Mouse (Mus musculus) midbrain, embryonic 12.5 days (tissue): ENCODE data around the gene Ciita. TPM values are rescaled to one million over a fixed set of nuclear protein-coding genes. Genes with fewer than 3 reads are reported as not detected.

Experiments used
- ATAC-seq: fragments of 200-750 bp; cut with Nextera tagmentation; 2 replicates; pipeline ENCODE4 v1.8.0; 2017; ENCODE audit warnings: low read depth, moderate TSS enrichment, moderate library complexity; ENCODE audit not compliant: low FRiP score
- H3K27ac ChIP-seq: fragments of 300-500 bp; sonication (generic); replicated peaks from 2 replicates; pipeline ENCODE4 v1.5.1; 2016; ENCODE audit warnings: mild to moderate bottlenecking
- H3K27me3 ChIP-seq: fragments of 300-500 bp; sonication (generic); 2 replicates; pipeline ENCODE4 v1.6.1; 2016; ENCODE audit warnings: mild to moderate bottlenecking
- H3K36me3 ChIP-seq: fragments of 300-500 bp; sonication (generic); 2 replicates; pipeline ENCODE4 v1.6.1; 2016
- H3K4me1 ChIP-seq: fragments of 300-500 bp; sonication (generic); 2 replicates; pipeline ENCODE4 v1.6.1; 2016
- H3K4me2 ChIP-seq: fragments of 300-500 bp; sonication (generic); replicated peaks from 2 replicates; pipeline ENCODE4 v1.6.1; 2016; ENCODE audit warnings: mild to moderate bottlenecking, moderate library complexity
- H3K4me3 ChIP-seq: fragments of 300-500 bp; sonication (generic); 2 replicates; pipeline ENCODE4 v1.5.1; 2016; ENCODE audit warnings: mild to moderate bottlenecking
- H3K9ac ChIP-seq: fragments of 300-500 bp; sonication (generic); replicated peaks from 2 replicates; pipeline ENCODE4 v1.6.1; 2016; ENCODE audit warnings: mild to moderate bottlenecking, moderate library complexity
- H3K9me3 ChIP-seq: fragments of 300-500 bp; sonication (generic); 2 replicates; pipeline ENCODE4 v1.6.1; 2016; ENCODE audit warnings: mild to moderate bottlenecking
- WGBS: fragments of 180-500 bp; shearing (Covaris S2); methylation state at CpG from one replicate; pipeline ENCODE4 v1.1.7; 2016; 5-methylcytosine and 5-hydroxymethylcytosine counted together
- polyA plus RNA-seq: library from polyadenylated mRNA; unstranded; fragments of >200 nt; fragmentation: Nextera tagmentation; extraction: Ambion mirVana; gene quantifications from 2 replicates; pipeline ENCODE4 v1.2.1, GENCODE M21; 2016

Gene Ciita
- polyA plus RNA-seq, 1 experiment from 2014 or later: 0.46 TPM

- Histone ChIP-seq H3K9me3 (no peaks in the 10 kb centered on the region), H3K27me3 (no peaks in the 10 kb centered on the region), H3K4me2 (no peak overlapping the region), H3K36me3 (no peaks in the 10 kb centered on the region), H3K4me1 (peaks cover 6% of the 10 kb centered on the region), H3K4me3 (no peak overlapping the region), H3K9ac (no peak overlapping the region), H3K27ac (no peak overlapping the region)
- ATAC-seq: no peak
- WGBS: 84% methylated on average over 2 of the region's 2 CpGs
These were observed 28.0 kb upstream of the Ciita start for GRCm38 (mm10) chr16:10451906-10452305.

GRCm38 (mm10) chr16:10452445-10452896, 27.4 kb upstream of the Ciita start:
- no peaks in the 10 kb centered on the region for H3K36me3 ChIP-seq
- no peak overlapping the region for H3K4me2 ChIP-seq
- H3K4me1 ChIP-seq: peaks cover 5% of the 10 kb centered on the region
- H3K27me3 ChIP-seq: no peaks in the 10 kb centered on the region
- no peaks in the 10 kb centered on the region for H3K9me3 ChIP-seq
- H3K4me3 ChIP-seq: no peak overlapping the region
- no peak overlapping the region for H3K27ac ChIP-seq
- no peak for ATAC-seq
- 85% methylated on average over 8 of the region's 8 CpGs for WGBS
- no peak overlapping the region for H3K9ac ChIP-seq

GRCm38 (mm10) chr16:10453872-10454582, 25.8 kb upstream of the Ciita start:
- no peak overlapping the region for H3K27ac ChIP-seq
- no peak for ATAC-seq
- no peaks in the 10 kb centered on the region for H3K4me1 ChIP-seq
- H3K9me3 ChIP-seq: no peaks in the 10 kb centered on the region
- no peak overlapping the region for H3K4me3 ChIP-seq
- no peaks in the 10 kb centered on the region for H3K27me3 ChIP-seq
- no peak overlapping the region for H3K9ac ChIP-seq
- no peak overlapping the region for H3K4me2 ChIP-seq
- WGBS: 80% methylated on average over 6 of the region's 6 CpGs
- H3K36me3 ChIP-seq: no peaks in the 10 kb centered on the region

GRCm38 (mm10) chr16:10454583-10454974, 25.3 kb upstream of the Ciita start:
- H3K9ac ChIP-seq: no peak overlapping the region
- H3K27ac ChIP-seq: no peak overlapping the region
- WGBS: 58% methylated on average over 3 of the region's 3 CpGs
- no peak for ATAC-seq
- H3K4me1 ChIP-seq: no peaks in the 10 kb centered on the region
- no peaks in the 10 kb centered on the region for H3K9me3 ChIP-seq
- H3K4me3 ChIP-seq: no peak overlapping the region
- H3K27me3 ChIP-seq: no peaks in the 10 kb centered on the region
- no peaks in the 10 kb centered on the region for H3K36me3 ChIP-seq
- no peak overlapping the region for H3K4me2 ChIP-seq

- Histone ChIP-seq H3K9me3 (no peaks in the 10 kb centered on the region), H3K27me3 (no peaks in the 10 kb centered on the region), H3K4me3 (no peak overlapping the region), H3K4me1 (no peaks in the 10 kb centered on the region), H3K36me3 (no peaks in the 10 kb centered on the region), H3K4me2 (no peak overlapping the region), H3K9ac (no peak overlapping the region), H3K27ac (no peak overlapping the region)
- no peak for ATAC-seq
- WGBS: 75% methylated on average over 2 of the region's 2 CpGs
These were observed 19.7 kb upstream of the Ciita start for GRCm38 (mm10) chr16:10460188-10460587.

GRCm38 (mm10) chr16:10461178-10461577, 18.7 kb upstream of the Ciita start:
- 92% methylated on average over 2 of the region's 2 CpGs for WGBS
- Histone ChIP-seq H3K36me3 (no peaks in the 10 kb centered on the region), H3K27ac (no peak overlapping the region), H3K9ac (no peak overlapping the region), H3K27me3 (no peaks in the 10 kb centered on the region), H3K4me3 (no peak overlapping the region), H3K4me2 (no peak overlapping the region), H3K4me1 (no peaks in the 10 kb centered on the region), H3K9me3 (no peaks in the 10 kb centered on the region)
- no peak for ATAC-seq

GRCm38 (mm10) chr16:10465011-10465681, 14.7 kb upstream of the Ciita start:
- ATAC-seq: no peak
- Histone ChIP-seq H3K4me3 (no peak overlapping the region), H3K27ac (no peak overlapping the region), H3K9me3 (no peaks in the 10 kb centered on the region), H3K27me3 (no peaks in the 10 kb centered on the region), H3K36me3 (no peaks in the 10 kb centered on the region), H3K4me1 (no peaks in the 10 kb centered on the region), H3K4me2 (no peak overlapping the region), H3K9ac (no peak overlapping the region)
- 48% methylated on average over 4 of the region's 4 CpGs for whole genome bisulfite sequencing

GRCm38 (mm10) chr16:10467391-10468107, 12.3 kb upstream of the Ciita start:
- H3K4me3 ChIP-seq: no peak overlapping the region
- H3K4me2 ChIP-seq: no peak overlapping the region
- no peaks in the 10 kb centered on the region for H3K9me3 ChIP-seq
- H3K9ac ChIP-seq: no peak overlapping the region
- no peaks in the 10 kb centered on the region for H3K4me1 ChIP-seq
- no peaks in the 10 kb centered on the region for H3K36me3 ChIP-seq
- 39% methylated on average over 11 of the region's 11 CpGs for WGBS
- no peak overlapping the region for H3K27ac ChIP-seq
- no peak for ATAC-seq
- H3K27me3 ChIP-seq: no peaks in the 10 kb centered on the region

GRCm38 (mm10) chr16:10468201-10468600, 11.7 kb upstream of the Ciita start:
- Histone ChIP-seq H3K4me3 (no peak overlapping the region), H3K4me1 (no peaks in the 10 kb centered on the region), H3K36me3 (no peaks in the 10 kb centered on the region), H3K9ac (no peak overlapping the region), H3K27ac (no peak overlapping the region), H3K4me2 (no peak overlapping the region), H3K27me3 (no peaks in the 10 kb centered on the region), H3K9me3 (no peaks in the 10 kb centered on the region)
- 87% methylated on average over 1 of the region's 1 CpGs for WGBS
- no peak for ATAC-seq

GRCm38 (mm10) chr16:10471950-10472349, 7.9 kb upstream of the Ciita start:
- H3K4me1 ChIP-seq: no peaks in the 10 kb centered on the region
- WGBS: 91% methylated on average over 3 of the region's 3 CpGs
- no peak overlapping the region for H3K4me3 ChIP-seq
- ATAC-seq: no peak
- no peaks in the 10 kb centered on the region for H3K9me3 ChIP-seq
- no peak overlapping the region for H3K27ac ChIP-seq
- no peak overlapping the region for H3K4me2 ChIP-seq
- no peak overlapping the region for H3K9ac ChIP-seq
- no peaks in the 10 kb centered on the region for H3K36me3 ChIP-seq
- H3K27me3 ChIP-seq: no peaks in the 10 kb centered on the region

GRCm38 (mm10) chr16:10474956-10475355, 4.9 kb upstream of the Ciita start:
- H3K4me3 ChIP-seq: no peak overlapping the region
- no peak overlapping the region for H3K27ac ChIP-seq
- H3K4me1 ChIP-seq: no peaks in the 10 kb centered on the region
- no peak overlapping the region for H3K9ac ChIP-seq
- no peak overlapping the region for H3K4me2 ChIP-seq
- H3K9me3 ChIP-seq: no peaks in the 10 kb centered on the region
- H3K27me3 ChIP-seq: no peaks in the 10 kb centered on the region
- 69% methylated on average over 3 of the region's 3 CpGs for WGBS
- no peak for ATAC-seq
- H3K36me3 ChIP-seq: no peaks in the 10 kb centered on the region

GRCm38 (mm10) chr16:10475919-10476318, 3.9 kb upstream of the Ciita start:
- Histone ChIP-seq H3K4me3 (no peak overlapping the region), H3K4me2 (no peak overlapping the region), H3K36me3 (no peaks in the 10 kb centered on the region), H3K9me3 (no peaks in the 10 kb centered on the region), H3K4me1 (no peaks in the 10 kb centered on the region), H3K9ac (no peak overlapping the region), H3K27ac (no peak overlapping the region), H3K27me3 (no peaks in the 10 kb centered on the region)
- WGBS: 70% methylated on average over 2 of the region's 2 CpGs
- ATAC-seq: no peak
